Mouse (Mus musculus): ENCODE measurements around the gene Chrne. TPM values are rescaled to one million over a fixed set of nuclear protein-coding genes. Genes with fewer than 3 reads are reported as not detected.

Chrne gene
- polyA plus RNA-seq, 1 experiment from 2014 or later = not detected

GRCm38 (mm10) chr11:70653345-70654197 is 34.6 kb upstream of the Chrne start:
- Histone ChIP-seq H3K4me3 (ENCODE audit: low read depth, low read length) (peak overlapping the region; percentile 100), H3K4me2 (peak overlapping the region; percentile 92), H3K36me3 (ENCODE audit: control insufficient read depth, insufficient read depth, low read length) (peaks cover 34% of the 10 kb centered on the region), H3K9ac (ENCODE audit: low read depth, low read length) (peak overlapping the region; percentile 100), H3K27ac (ENCODE audit: low read depth, low read length) (peak overlapping the region; percentile 100), H3K4me1 (replicated peaks; ENCODE audit: control insufficient read depth, insufficient read depth, low read length) (peaks cover 71% of the 10 kb centered on the region), H3K9me3 (ENCODE audit: control insufficient read depth, low read length) (no peaks in the 10 kb centered on the region), H3K27me3 (replicated peaks; ENCODE audit: control insufficient read depth, insufficient read depth, low read length) (no peaks in the 10 kb centered on the region)
- under 1% methylated on average over 62 of the region's 63 CpGs for WGBS
- ATAC-seq (replicated peaks; ENCODE audit: low FRiP score) (peak; percentile 61), DNase-seq (ENCODE audit: low spot score) (peak; percentile 85)

DNA sequence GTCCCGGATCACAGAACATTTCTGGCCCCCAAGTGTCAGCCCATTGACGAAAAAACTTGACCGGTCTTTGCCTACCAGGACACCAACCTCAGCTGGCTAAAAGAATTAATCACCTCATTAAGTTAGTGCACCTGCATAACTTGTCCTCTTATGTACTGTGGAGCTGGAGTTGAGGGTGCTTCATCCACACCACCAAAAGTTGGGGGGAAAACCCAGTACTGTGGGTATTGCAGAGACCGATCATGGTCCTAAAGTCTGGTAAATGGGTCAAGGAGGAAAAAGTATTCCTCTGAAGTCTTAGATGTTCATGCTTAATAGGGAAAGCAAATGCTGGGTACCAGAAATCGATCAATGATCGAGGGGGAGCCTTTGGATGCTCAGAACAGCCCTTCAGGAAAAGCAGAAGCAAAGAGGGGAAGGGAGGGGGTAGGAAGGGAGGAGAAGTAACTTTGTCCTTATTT is 33.9 kb upstream of the Chrne start:
- Histone ChIP-seq H3K36me3 (ENCODE audit: control insufficient read depth, insufficient read depth, low read length) (peaks cover 34% of the 10 kb centered on the region), H3K4me2 (peak overlapping the region; percentile 92), H3K4me1 (replicated peaks; ENCODE audit: control insufficient read depth, insufficient read depth, low read length) (peaks cover 69% of the 10 kb centered on the region), H3K9ac (ENCODE audit: low read depth, low read length) (peak overlapping the region; percentile 100), H3K27me3 (replicated peaks; ENCODE audit: control insufficient read depth, insufficient read depth, low read length) (no peaks in the 10 kb centered on the region), H3K27ac (ENCODE audit: low read depth, low read length) (peak overlapping the region; percentile 100), H3K4me3 (ENCODE audit: low read depth, low read length) (peak overlapping the region; percentile 100), H3K9me3 (ENCODE audit: control insufficient read depth, low read length) (no peaks in the 10 kb centered on the region)
- ATAC-seq (replicated peaks; ENCODE audit: low FRiP score) = no peak
- no peak for DNase-seq (ENCODE audit: low spot score)
- 32% methylated on average over 6 of the region's 6 CpGs for WGBS

GRCm38 (mm10) chr11:70652029-70652883 is 33.2 kb upstream of the Chrne start:
- Histone ChIP-seq H3K9ac (ENCODE audit: low read depth, low read length) (peak overlapping the region; percentile 100), H3K36me3 (ENCODE audit: control insufficient read depth, insufficient read depth, low read length) (peaks cover 34% of the 10 kb centered on the region), H3K27me3 (replicated peaks; ENCODE audit: control insufficient read depth, insufficient read depth, low read length) (no peaks in the 10 kb centered on the region), H3K4me3 (ENCODE audit: low read depth, low read length) (peak overlapping the region; percentile 100), H3K4me1 (replicated peaks; ENCODE audit: control insufficient read depth, insufficient read depth, low read length) (peaks cover 63% of the 10 kb centered on the region), H3K27ac (ENCODE audit: low read depth, low read length) (peak overlapping the region; percentile 100), H3K4me2 (peak overlapping the region; percentile 92), H3K9me3 (ENCODE audit: control insufficient read depth, low read length) (no peaks in the 10 kb centered on the region)
- DNase-seq (ENCODE audit: low spot score) = no peak
- WGBS = 52% methylated on average over 12 of the region's 12 CpGs
- no peak for ATAC-seq (replicated peaks; ENCODE audit: low FRiP score)

DNA sequence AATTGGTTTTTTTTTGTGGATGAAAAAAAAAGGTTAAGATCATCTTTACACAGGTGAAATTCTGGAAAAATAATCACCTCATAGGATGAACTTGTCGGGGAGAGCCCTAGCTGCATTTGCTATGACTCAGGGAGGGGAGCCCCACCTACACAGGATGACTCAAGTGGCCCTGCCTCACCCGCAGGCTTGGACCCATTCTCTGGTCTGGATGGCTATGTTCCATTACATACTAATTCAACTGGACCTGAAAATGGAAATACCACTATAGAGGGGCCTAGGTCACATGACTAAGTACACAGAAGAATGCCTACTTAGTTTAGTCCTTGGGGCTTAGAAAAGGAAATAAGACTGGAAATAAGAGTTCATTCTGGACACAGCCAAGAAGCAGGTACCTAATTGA is 32.4 kb upstream of the Chrne start:
- no peaks in the 10 kb centered on the region for H3K27me3 ChIP-seq (replicated peaks; ENCODE audit: control insufficient read depth, insufficient read depth, low read length)
- H3K4me2 ChIP-seq = peak overlapping the region; percentile 92
- H3K9ac ChIP-seq (ENCODE audit: low read depth, low read length) = no peak overlapping the region; the same call in 1 of the 2 replicates
- no peaks in the 10 kb centered on the region for H3K9me3 ChIP-seq (ENCODE audit: control insufficient read depth, low read length)
- DNase-seq (ENCODE audit: low spot score) = no peak
- H3K36me3 ChIP-seq (ENCODE audit: control insufficient read depth, insufficient read depth, low read length) = peaks cover 34% of the 10 kb centered on the region
- H3K27ac ChIP-seq (ENCODE audit: low read depth, low read length) = peak overlapping the region; percentile 77
- ATAC-seq (replicated peaks; ENCODE audit: low FRiP score) = no peak
- 70% methylated on average over 2 of the region's 2 CpGs for WGBS
- H3K4me3 ChIP-seq (ENCODE audit: low read depth, low read length) = peak overlapping the region; percentile 100
- peaks cover 54% of the 10 kb centered on the region for H3K4me1 ChIP-seq (replicated peaks; ENCODE audit: control insufficient read depth, insufficient read depth, low read length)

DNA sequence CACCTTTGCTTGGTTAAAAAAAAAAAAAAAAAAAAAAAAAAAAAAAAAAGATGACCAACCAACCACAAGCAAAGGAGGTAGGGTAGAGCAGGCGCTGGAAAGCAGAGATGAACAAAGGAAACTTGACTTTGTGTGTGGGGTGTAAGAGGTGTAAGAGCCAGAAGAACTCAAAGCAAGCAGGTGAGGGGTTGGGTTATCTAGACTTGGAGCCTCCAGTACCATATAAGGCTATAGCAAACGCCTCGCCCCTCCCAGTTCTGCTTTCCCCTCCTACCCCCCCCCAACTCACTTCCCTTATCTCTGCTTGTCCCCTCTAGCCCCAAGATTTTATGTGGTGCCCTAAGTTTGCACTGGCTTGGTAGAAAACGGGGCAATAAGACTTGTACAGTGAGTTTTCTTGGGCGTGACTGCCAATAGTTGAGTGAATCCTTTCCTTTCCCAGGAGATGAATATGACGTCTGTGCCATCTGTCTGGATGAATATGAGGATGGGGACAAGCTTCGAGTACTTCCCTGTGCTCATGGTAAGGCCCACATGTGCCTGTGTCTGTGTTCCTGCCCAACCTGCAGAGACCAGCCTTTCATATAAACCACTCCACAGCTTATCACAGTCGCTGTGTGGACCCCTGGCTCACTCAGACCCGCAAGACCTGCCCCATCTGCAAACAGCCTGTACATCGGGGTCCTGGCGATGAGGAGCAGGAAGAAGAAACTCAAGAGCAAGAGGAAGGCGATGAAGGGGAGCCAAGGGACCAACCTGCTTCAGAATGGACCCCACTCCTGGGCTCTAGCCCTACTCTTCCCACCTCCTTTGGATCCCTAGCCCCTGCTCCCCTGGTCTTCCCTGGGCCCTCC is 31.5 kb upstream of the Chrne start:
- H3K4me1 ChIP-seq (replicated peaks; ENCODE audit: control insufficient read depth, insufficient read depth, low read length) = peaks cover 54% of the 10 kb centered on the region

GRCm38 (mm10) chr11:70649185-70649734 is 30.2 kb upstream of the Chrne start:
- no peaks in the 10 kb centered on the region for H3K9me3 ChIP-seq (ENCODE audit: control insufficient read depth, low read length)
- H3K36me3 ChIP-seq (ENCODE audit: control insufficient read depth, insufficient read depth, low read length) = peaks cover 46% of the 10 kb centered on the region
- peaks cover 56% of the 10 kb centered on the region for H3K4me1 ChIP-seq (replicated peaks; ENCODE audit: control insufficient read depth, insufficient read depth, low read length)
- no peaks in the 10 kb centered on the region for H3K27me3 ChIP-seq (replicated peaks; ENCODE audit: control insufficient read depth, insufficient read depth, low read length)
- H3K27ac ChIP-seq (ENCODE audit: low read depth, low read length) = peak overlapping the region; percentile 98
- WGBS = 82% methylated on average over 8 of the region's 8 CpGs
- no peak for ATAC-seq (replicated peaks; ENCODE audit: low FRiP score)
- peak overlapping the region; percentile 95 for H3K9ac ChIP-seq (ENCODE audit: low read depth, low read length)
- peak overlapping the region; percentile 92 for H3K4me3 ChIP-seq (ENCODE audit: low read depth, low read length)
- H3K4me2 ChIP-seq = peak overlapping the region; percentile 92
- no peak for DNase-seq (ENCODE audit: low spot score)

More for the DNA sequence above, 31.5 kb upstream of the Chrne start:
- peak overlapping the region; percentile 92 for H3K4me2 ChIP-seq
- H3K27me3 ChIP-seq (replicated peaks; ENCODE audit: control insufficient read depth, insufficient read depth, low read length) = no peaks in the 10 kb centered on the region
- WGBS = 54% methylated on average over 12 of the region's 12 CpGs
- peaks cover 34% of the 10 kb centered on the region for H3K36me3 ChIP-seq (ENCODE audit: control insufficient read depth, insufficient read depth, low read length)
- peak overlapping the region; percentile 77 for H3K27ac ChIP-seq (ENCODE audit: low read depth, low read length)
- peak overlapping the region; percentile 100 for H3K4me3 ChIP-seq (ENCODE audit: low read depth, low read length)
- no peaks in the 10 kb centered on the region for H3K9me3 ChIP-seq (ENCODE audit: control insufficient read depth, low read length)
- DNase-seq (ENCODE audit: low spot score) = no peak
- peak overlapping the region; percentile 55 for H3K9ac ChIP-seq (ENCODE audit: low read depth, low read length)
- no peak for ATAC-seq (replicated peaks; ENCODE audit: low FRiP score)

GRCm38 (mm10) chr11:70648512-70648911 is 29.5 kb upstream of the Chrne start:
- Histone ChIP-seq H3K9me3 (ENCODE audit: control insufficient read depth, low read length) (no peaks in the 10 kb centered on the region), H3K9ac (ENCODE audit: low read depth, low read length) (peak overlapping the region; percentile 95), H3K36me3 (ENCODE audit: control insufficient read depth, insufficient read depth, low read length) (peaks cover 48% of the 10 kb centered on the region), H3K4me1 (replicated peaks; ENCODE audit: control insufficient read depth, insufficient read depth, low read length) (peaks cover 56% of the 10 kb centered on the region), H3K27me3 (replicated peaks; ENCODE audit: control insufficient read depth, insufficient read depth, low read length) (no peaks in the 10 kb centered on the region), H3K4me3 (ENCODE audit: low read depth, low read length) (peak overlapping the region; percentile 92), H3K4me2 (peak overlapping the region; percentile 92), H3K27ac (ENCODE audit: low read depth, low read length) (peak overlapping the region; percentile 98)
- DNase-seq (ENCODE audit: low spot score) = no peak
- 50% methylated on average over 4 of the region's 4 CpGs for WGBS
- peak; percentile 33 for ATAC-seq (replicated peaks; ENCODE audit: low FRiP score)

Data from liver, embryonic 11.5 days (tissue).